Mouse (Mus musculus) left cerebral cortex, postnatal 14 days (tissue): ENCODE measurements around the gene Gm17677. TPM values are rescaled to one million over a fixed set of nuclear protein-coding genes. Genes with fewer than 3 reads are reported as not detected.

Source experiments
- DNase-seq, 2 experiments: peaks; one replicate each; pipeline ENCODE4 v3.0.0; 2021 to 2022; ENCODE audit warnings: low spot score in 2 of 2, mixed read lengths in 1 of 2
- intact Hi-C: fragments of 180-260 bp; cut with DNase I; formaldehyde crosslinking; loops from one replicate; pipeline ENCODE4 v1.15.1; 2025
- long read RNA-seq, 2 experiments: library from polyadenylated mRNA; stranded (forward); transcript quantifications; one replicate each; pipeline ENCODE4 v2.0.0; 2021
- total RNA-seq, 2 experiments: library from RNA; stranded (reverse); gene quantifications; 2 replicates each; pipeline ENCODE4 v1.2.3; 2021

Gene Gm17677
- not detected for total RNA-seq
- long read RNA-seq, experiment 1, result 0 reads
- long read RNA-seq, experiment 2, result 0 reads

DNA sequence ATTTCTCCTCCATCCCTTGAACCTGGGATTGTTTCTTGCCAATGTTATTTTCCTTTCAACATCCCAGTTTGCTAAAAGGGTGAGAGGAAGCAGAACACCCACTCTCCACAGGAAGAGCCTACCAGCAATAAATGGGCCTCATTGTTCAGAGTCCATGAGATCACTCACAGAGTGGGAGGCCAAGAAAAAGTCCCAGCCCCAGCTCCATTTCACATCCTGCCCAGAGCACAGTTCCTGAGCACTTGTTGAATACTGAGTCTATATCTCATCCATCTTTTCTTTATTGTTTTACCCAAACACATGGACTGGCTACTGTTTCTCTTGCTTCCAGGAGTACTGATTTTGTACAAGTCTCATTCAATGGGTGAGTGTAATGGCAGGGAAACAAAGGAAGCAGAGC is at the start of gene Gm17677:
Gene Gm17677 (plus strand): TSS at position 301 of the 400 bp plus-strand sequence.
- intact Hi-C loops, result no loop called here
- DNase-seq, result no peak

DNA sequence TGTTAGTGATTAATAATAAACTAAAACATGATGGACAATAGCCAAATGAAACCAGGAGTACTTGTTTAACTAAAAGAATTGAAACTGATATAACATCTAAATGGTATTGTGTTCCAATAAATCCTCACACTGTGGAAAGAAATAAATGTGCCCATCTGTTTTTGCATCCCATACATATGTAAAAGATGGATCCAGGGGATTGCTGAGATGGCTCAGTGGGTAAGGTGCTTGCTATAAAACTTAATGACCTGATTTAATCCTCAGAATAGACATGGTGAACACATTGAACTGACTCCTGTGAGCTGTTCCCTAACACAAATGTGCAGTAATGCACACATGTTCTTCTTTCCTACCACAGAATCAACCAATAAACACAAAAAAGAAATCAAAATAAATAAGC is 48.9 kb upstream of the Gm17677 start:
- intact Hi-C loops, result no loop called here
- DNase-seq, result no peak

DNA sequence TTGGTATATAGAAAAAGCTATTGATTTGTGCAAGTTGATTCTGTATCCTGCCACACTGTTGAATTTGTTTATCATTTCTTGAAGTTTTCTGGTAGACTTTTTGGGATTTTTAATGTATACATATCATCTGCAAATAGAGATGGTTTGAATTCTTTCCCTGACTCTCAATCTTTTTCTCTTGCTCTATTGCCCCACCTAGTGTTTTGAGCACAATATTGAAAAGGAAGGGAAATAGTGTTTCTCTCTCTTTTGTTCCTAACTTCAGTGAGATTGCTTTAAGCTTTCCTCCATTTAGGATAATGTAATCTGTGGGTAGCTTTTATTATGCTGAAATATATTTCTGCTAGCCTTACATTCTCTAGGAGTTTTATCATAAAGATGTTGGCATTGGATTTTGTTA is 33.6 kb upstream of the Gm17677 start:
- DNase-seq, result peak; percentile 2 to 4
- intact Hi-C loops, result loop anchor here (5.0 kb wide), 1 partner anchor 115 kb away; no protein-coding TSS in a partner anchor

DNA sequence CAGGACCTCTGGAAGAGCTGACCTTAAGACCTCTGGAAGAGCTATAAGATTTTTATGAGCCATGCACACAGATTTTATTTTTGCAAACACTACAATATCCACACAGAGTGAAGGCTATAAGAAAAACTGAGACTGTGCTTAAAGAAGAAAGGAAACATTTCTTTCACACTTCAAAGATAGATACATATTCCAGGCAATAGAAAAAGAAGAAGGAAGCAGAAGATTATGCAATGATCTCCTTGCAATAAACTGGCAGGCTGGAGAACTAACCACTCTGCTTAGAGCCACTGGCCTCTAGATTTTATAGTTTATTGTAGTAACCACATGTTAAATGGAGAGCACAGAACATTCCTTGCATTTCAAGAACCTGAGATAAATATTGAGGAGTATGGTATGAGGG is 16.0 kb downstream of the Gm17677 start:
- no peak for DNase-seq
- intact Hi-C loops, result no loop called here

DNA sequence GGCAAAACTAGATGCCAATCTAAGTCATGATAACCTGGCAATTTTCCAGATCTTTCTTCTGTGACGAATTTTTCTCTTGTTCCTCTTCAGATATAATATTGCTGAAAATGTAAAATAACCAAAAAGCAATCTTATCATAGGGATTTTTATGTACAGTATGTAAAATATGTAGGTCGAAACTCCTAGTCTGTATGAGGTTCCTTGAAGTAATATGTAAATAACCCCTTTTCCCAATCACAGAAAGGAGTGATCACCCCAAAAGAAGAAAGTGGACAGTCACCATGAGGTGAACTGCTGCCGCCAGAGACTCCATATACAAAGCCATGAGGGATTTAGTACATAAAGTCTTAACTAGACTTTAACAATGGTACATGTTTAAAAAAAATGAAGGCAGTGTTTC is 37.2 kb downstream of the Gm17677 start, which contains the start of gene Gm17727:
Gene Gm17727 (minus strand): TSS at position 101 of the 400 bp plus-strand sequence.
- intact Hi-C loops, result no loop called here
- DNase-seq, result no peak

DNA sequence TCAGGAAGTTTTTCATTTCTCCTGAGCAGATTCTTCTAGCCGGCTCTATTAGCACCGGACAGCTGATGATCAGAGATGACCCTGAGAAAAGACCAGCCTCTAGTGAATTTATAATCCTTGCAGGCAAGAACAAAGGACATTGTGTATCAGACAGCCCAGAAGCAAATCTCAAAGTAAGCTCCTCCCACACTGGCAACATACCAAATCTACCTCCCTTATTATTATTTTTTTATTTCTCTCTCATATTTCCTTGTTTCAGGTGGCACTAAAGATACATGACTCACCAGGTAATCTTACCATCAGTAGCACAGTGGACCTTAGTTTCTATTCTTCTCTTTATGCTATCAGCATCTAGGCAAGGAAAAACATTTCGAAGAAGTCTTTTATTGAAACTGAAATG is 49.2 kb downstream of the Gm17677 start, which contains the start of the genes Gm27235 and D730048I06Rik:
Gene Gm27235 (minus strand): TSS at position 101 of the 400 bp plus-strand sequence.
Gene D730048I06Rik (minus strand): TSS at position 112 of the 400 bp plus-strand sequence.
- no peak for DNase-seq
- intact Hi-C loops, result no loop called here

Other genes starting within 250 kb of the Gm17677 start
- gene Gm1113, start 222.8 kb upstream of the Gm17677 start, total RNA-seq, result not detected
- gene Ddx25, start 182.5 kb upstream of the Gm17677 start, total RNA-seq, result 10 to 100 TPM; 13.6 to 14.3 TPM
- 10 to 100 TPM; 10.6 to 11.1 TPM for gene Pus3, start 182.5 kb upstream of the Gm17677 start, total RNA-seq
- gene Pate2, start 170.8 kb upstream of the Gm17677 start, total RNA-seq, result under 1 TPM; 0.59 to 0.64 TPM
- 1 to 10 TPM; 7.3 to 8.8 TPM for gene Hyls1, start 170.7 kb upstream of the Gm17677 start, total RNA-seq
- not detected for gene Pate4, start 129.1 kb upstream of the Gm17677 start, total RNA-seq
- gene Pate3, start 92.8 kb upstream of the Gm17677 start, total RNA-seq, result not detected
- gene Pate1, start 53.7 kb upstream of the Gm17677 start, total RNA-seq, result not detected
- gene Gm17727, start 37.1 kb downstream of the Gm17677 start, total RNA-seq, result not detected
- gene Gm27235, start 49.1 kb downstream of the Gm17677 start, total RNA-seq, result not detected
- gene D730048I06Rik, start 49.1 kb downstream of the Gm17677 start, total RNA-seq, result not detected
- gene 9230110F15Rik, start 103.1 kb downstream of the Gm17677 start, total RNA-seq, result not detected
- not detected for gene 9230113P08Rik, start 167.4 kb downstream of the Gm17677 start, total RNA-seq